Mouse (Mus musculus) embryonic facial prominence, embryonic 11.5 days (tissue): ENCODE results near the gene Gpr142. TPM values are rescaled to one million over a fixed set of nuclear protein-coding genes. Genes with fewer than 3 reads are reported as not detected.
A peak's percentile ranks its signal among the peaks of the same experiment; 100 is the strongest.

Experiments
- ATAC-seq: fragments of 200-750 bp; cut with Nextera tagmentation; replicated peaks from 2 replicates; pipeline ENCODE4 v1.8.0; 2017; ENCODE audit warnings: low read depth; ENCODE audit not compliant: insufficient number of reproducible peaks, low FRiP score, low TSS enrichment
- DNase-seq: peaks from one replicate; pipeline ENCODE4 v3.0.0-alpha.2; 2015; ENCODE audit warnings: low spot score
- H3K27ac ChIP-seq: fragments of 300-500 bp; sonication (generic); replicated peaks from 2 replicates; pipeline ENCODE4 v1.5.1; 2014; ENCODE audit warnings: mild to moderate bottlenecking, low read depth, low read length, control low read depth
- H3K27me3 ChIP-seq: fragments of 300-500 bp; sonication (generic); 2 replicates; pipeline ENCODE4 v1.6.1; 2014; ENCODE audit warnings: mild to moderate bottlenecking, low read length, moderate library complexity, mixed read lengths; ENCODE audit not compliant: control insufficient read depth, insufficient read depth
- H3K36me3 ChIP-seq: fragments of 300-500 bp; sonication (generic); replicated peaks from 2 replicates; pipeline ENCODE4 v1.6.1; 2014; ENCODE audit warnings: low read depth, mild to moderate bottlenecking, low read length, moderate library complexity, mixed read lengths; ENCODE audit not compliant: control insufficient read depth, insufficient read depth
- H3K4me1 ChIP-seq: fragments of 300-500 bp; sonication (generic); 2 replicates; pipeline ENCODE4 v1.6.1; 2014; ENCODE audit warnings: low read length, mixed read lengths; ENCODE audit not compliant: control insufficient read depth, insufficient read depth
- H3K4me2 ChIP-seq: fragments of 300-500 bp; sonication (generic); 2 replicates; pipeline ENCODE4 v1.6.1; 2014; ENCODE audit warnings: low read depth, mild to moderate bottlenecking, control low read depth, low read length, moderate library complexity
- H3K4me3 ChIP-seq: fragments of 300-500 bp; sonication (generic); 2 replicates; pipeline ENCODE4 v1.5.1; 2014; ENCODE audit warnings: low read depth, low read length, control low read depth
- H3K9ac ChIP-seq: fragments of 300-500 bp; sonication (generic); replicated peaks from 2 replicates; pipeline ENCODE4 v1.6.1; 2014; ENCODE audit warnings: mild to moderate bottlenecking, control low read depth, low read length
- H3K9me3 ChIP-seq: fragments of 300-500 bp; sonication (generic); replicated peaks from 2 replicates; pipeline ENCODE4 v1.6.1; 2016; ENCODE audit warnings: mild to moderate bottlenecking, low read length, inconsistent platforms, mixed read lengths; ENCODE audit not compliant: control insufficient read depth
- WGBS: fragments of 180-500 bp; shearing (Covaris S2); extraction: QIAGEN DNeasy Blood & Tissue Kit; methylation state at CpG from one replicate; pipeline ENCODE4 v1.1.7; 2014; 5-methylcytosine and 5-hydroxymethylcytosine counted together
- polyA plus RNA-seq: library from polyadenylated mRNA; unstranded; fragments of >200 nt; fragmentation: Nextera tagmentation; extraction: Ambion mirVana; gene quantifications from 2 replicates; pipeline ENCODE4 v1.2.1, GENCODE M21; 2014

The Gpr142 gene
- polyA plus RNA-seq, 1 experiment from 2014 or later = not detected

- H3K4me1 ChIP-seq = no peaks in the 10 kb centered on the region
- no peaks in the 10 kb centered on the region for H3K27me3 ChIP-seq
- H3K9ac ChIP-seq = 0 out of 2 replicates have a peak overlapping the region, but pooled peaks have one; percentile 11
- no peak for ATAC-seq
- no peak overlapping the region for H3K4me3 ChIP-seq
- no peak overlapping the region for H3K27ac ChIP-seq
- H3K9me3 ChIP-seq = no peaks in the 10 kb centered on the region
- no peak for DNase-seq
- WGBS = 62% methylated on average over 15 of the region's 15 CpGs
- H3K36me3 ChIP-seq = no peaks in the 10 kb centered on the region
- no peak overlapping the region for H3K4me2 ChIP-seq
These were observed 4.0 kb downstream of the Gpr142 start for GRCm38 (mm10) chr11:114802540-114803267.

- Histone ChIP-seq H3K9ac (no peak overlapping the region), H3K27me3 (no peaks in the 10 kb centered on the region), H3K4me3 (no peak overlapping the region), H3K9me3 (no peaks in the 10 kb centered on the region), H3K27ac (no peak overlapping the region), H3K36me3 (no peaks in the 10 kb centered on the region), H3K4me2 (no peak overlapping the region), H3K4me1 (no peaks in the 10 kb centered on the region)
- DNase-seq (no peak), ATAC-seq (0 out of 2 replicates have a peak, but pooled peaks have one; percentile 38)
- 40% methylated on average over 8 of the region's 8 CpGs for WGBS
These were observed 5.3 kb downstream of the Gpr142 start for GRCm38 (mm10) chr11:114803990-114804389.

GRCm38 (mm10) chr11:114807025-114807424 lies 8.3 kb downstream of the Gpr142 start:
- Histone ChIP-seq H3K9me3 (no peaks in the 10 kb centered on the region), H3K9ac (no peak overlapping the region), H3K27ac (no peak overlapping the region), H3K27me3 (no peaks in the 10 kb centered on the region), H3K36me3 (no peaks in the 10 kb centered on the region), H3K4me3 (no peak overlapping the region), H3K4me2 (no peak overlapping the region), H3K4me1 (no peaks in the 10 kb centered on the region)
- no peak for ATAC-seq
- DNase-seq = no peak
- WGBS = 55% methylated on average over 2 of the region's 2 CpGs

- 29% methylated on average over 13 of the region's 14 CpGs for WGBS
- Histone ChIP-seq H3K27ac (no peak overlapping the region), H3K9ac (no peak overlapping the region), H3K4me1 (no peaks in the 10 kb centered on the region), H3K36me3 (no peaks in the 10 kb centered on the region), H3K4me3 (no peak overlapping the region), H3K27me3 (no peaks in the 10 kb centered on the region), H3K9me3 (no peaks in the 10 kb centered on the region), H3K4me2 (no peak overlapping the region)
- DNase-seq = peak; percentile 36
- no peak for ATAC-seq
These were observed 9.1 kb downstream of the Gpr142 start for GRCm38 (mm10) chr11:114807686-114808427.

GRCm38 (mm10) chr11:114809371-114809770 lies 10.6 kb downstream of the Gpr142 start:
- Histone ChIP-seq H3K4me2 (no peak overlapping the region), H3K9ac (no peak overlapping the region), H3K9me3 (no peaks in the 10 kb centered on the region), H3K36me3 (no peaks in the 10 kb centered on the region), H3K27me3 (no peaks in the 10 kb centered on the region), H3K4me3 (no peak overlapping the region), H3K4me1 (no peaks in the 10 kb centered on the region), H3K27ac (no peak overlapping the region)
- DNase-seq (peak; percentile 23), ATAC-seq (no peak)
- WGBS = 94% methylated on average over 1 of the region's 1 CpGs

- Histone ChIP-seq H3K27ac (no peak overlapping the region), H3K4me2 (no peak overlapping the region), H3K4me1 (no peaks in the 10 kb centered on the region), H3K36me3 (no peaks in the 10 kb centered on the region), H3K4me3 (no peak overlapping the region), H3K27me3 (no peaks in the 10 kb centered on the region), H3K9ac (no peak overlapping the region), H3K9me3 (no peaks in the 10 kb centered on the region)
- DNase-seq (peak; percentile 66), ATAC-seq (no peak)
- WGBS = 9% methylated on average over 4 of the region's 4 CpGs
These were observed 11.6 kb downstream of the Gpr142 start for GRCm38 (mm10) chr11:114810344-114810743.

- no peaks in the 10 kb centered on the region for H3K9me3 ChIP-seq
- DNase-seq = peak; percentile 92
- ATAC-seq = peak; percentile 63
- H3K36me3 ChIP-seq = no peaks in the 10 kb centered on the region
- no peak overlapping the region for H3K9ac ChIP-seq
- no peak overlapping the region for H3K4me3 ChIP-seq
- no peaks in the 10 kb centered on the region for H3K27me3 ChIP-seq
- 14% methylated on average over 6 of the region's 6 CpGs for WGBS
- H3K4me1 ChIP-seq = no peaks in the 10 kb centered on the region
- no peak overlapping the region for H3K27ac ChIP-seq
- H3K4me2 ChIP-seq = no peak overlapping the region
These were observed 14.1 kb downstream of the Gpr142 start for GRCm38 (mm10) chr11:114812731-114813240.
